Mouse (Mus musculus): Measurements from ENCODE around the gene Cby1.
"Not testable (repeated sequence)": the region's sequence is repeated elsewhere in the genome, so short reads cannot be mapped to it uniquely, and the experiment has no call there.

Cby1 gene

DNA sequence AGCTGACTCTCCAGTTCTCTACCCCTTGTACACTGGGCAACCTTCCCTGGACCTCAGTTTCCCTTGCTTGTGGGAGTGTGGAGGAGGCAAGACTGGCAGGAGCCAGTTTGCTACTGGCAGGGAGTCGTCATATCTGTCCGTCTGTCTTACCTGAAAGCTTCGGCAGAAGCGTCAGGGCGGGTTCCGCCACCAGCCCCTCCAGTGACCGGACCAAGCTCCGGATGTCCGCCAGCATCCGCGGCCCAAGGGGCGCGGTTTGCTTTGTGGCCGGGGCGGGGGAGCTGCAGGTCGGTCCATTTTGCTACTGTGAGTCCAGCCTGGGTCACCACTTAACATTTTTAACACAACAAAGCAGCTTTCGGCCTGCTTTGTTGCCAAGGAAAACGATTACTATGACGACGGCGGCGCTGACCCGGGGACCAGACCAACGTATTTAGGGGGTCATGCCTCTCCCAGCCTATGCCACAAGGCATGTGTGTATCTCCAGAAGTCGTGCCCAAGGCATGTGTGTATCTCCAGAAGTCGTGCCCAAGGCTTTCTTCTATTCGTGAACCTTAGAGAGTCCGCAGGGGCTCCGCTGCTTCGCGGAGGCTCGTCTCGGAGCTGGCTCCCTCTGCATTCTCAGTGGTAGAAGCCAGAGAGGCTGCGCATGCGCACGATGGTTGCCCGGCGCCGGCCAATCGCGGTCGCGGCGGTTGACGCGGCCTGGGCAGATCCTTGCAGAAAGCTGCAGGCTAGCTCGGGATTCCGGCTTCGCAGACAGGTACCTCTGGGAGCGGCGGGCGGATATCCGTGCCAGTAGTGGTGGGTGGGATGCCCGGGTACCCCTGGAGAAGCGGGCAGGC lies at the start of gene Cby1, which contains the start of gene Fam227a:
Gene Cby1, plus strand, starts transcription at position 669 of the 845 bp plus-strand sequence.
Gene Fam227a, minus strand, starts transcription at position 426 of the 845 bp plus-strand sequence.
- DNase-seq, result peak; percentile 97

DNA sequence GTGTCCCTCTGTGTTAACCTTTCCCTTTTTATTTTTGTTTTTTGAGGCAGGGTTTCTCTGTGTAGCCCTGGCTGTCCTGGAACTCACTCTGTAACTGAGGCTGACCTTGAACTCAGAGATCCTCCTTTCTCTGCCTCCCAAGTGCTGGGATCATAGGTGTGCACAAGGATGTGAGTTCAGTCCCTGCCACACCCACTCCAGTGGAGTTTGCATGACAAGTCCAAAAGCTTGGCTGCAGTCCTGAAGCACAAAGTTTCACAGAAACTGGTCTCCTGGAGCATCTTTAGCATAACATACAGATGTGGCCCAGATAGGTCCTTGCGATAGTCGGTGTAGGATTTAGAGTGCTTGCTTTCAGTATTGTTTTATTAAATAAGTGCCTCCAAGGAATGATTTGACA lies 49.8 kb upstream of the Cby1 start:
- no peak for DNase-seq

DNA sequence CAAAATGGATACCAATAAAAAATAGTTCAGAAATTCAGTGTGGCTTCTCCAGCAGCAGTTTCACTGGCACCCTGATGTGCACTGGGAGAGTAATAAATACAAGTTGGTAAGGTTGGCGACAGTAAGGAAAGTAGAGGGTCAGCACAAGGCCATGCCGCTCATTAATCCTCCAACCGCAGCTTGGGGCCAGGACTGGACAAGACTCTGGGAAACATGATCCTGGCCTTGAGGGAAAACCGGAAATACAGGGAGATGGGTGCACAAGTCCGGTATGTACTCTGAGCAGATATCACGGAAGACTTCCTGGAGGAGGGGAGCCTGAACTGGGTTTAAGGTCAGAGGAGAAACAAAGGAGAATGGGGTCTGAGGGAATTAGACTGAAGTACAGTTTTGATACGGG lies 43.5 kb upstream of the Cby1 start:
- DNase-seq, result no peak

DNA sequence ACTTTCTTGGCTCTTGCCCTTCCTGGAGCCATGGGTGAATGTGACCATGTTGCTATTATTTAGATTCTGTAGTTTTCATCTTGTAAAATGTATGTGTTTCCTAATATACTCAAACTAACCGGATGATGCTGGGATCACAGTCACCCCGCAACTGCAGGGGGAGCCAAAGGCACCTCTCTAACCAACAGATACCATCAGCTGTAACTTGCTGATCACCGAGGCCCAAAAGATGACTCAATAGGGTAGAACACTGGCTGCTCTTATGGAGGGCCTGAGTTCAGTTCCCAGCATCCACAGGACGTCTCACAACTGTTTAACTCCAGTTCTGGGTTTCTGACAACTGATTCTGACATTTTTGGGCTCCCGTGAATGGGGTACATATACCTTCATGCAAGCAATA lies 42.3 kb upstream of the Cby1 start:
- no peak for DNase-seq

DNA sequence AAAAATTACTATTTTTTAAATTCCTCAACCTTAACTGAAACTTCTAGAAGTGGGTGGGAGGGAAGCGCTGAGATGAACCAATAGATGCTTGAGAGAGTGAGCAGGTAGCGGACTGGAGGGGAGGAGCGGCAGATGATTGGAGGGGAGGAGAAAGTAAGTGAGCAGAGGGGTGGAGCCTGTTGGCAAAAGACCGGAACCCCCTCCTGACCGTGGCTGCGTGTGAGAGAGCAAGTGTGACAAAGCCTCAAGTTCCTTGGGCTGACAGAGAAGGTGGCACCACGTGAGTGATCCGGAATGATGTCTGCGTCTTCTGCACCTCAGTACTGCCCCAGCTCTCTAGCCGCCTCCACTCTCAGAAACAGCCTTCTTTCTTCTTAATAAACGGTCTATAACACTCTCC lies 41.9 kb upstream of the Cby1 start:
- DNase-seq, result no peak

DNA sequence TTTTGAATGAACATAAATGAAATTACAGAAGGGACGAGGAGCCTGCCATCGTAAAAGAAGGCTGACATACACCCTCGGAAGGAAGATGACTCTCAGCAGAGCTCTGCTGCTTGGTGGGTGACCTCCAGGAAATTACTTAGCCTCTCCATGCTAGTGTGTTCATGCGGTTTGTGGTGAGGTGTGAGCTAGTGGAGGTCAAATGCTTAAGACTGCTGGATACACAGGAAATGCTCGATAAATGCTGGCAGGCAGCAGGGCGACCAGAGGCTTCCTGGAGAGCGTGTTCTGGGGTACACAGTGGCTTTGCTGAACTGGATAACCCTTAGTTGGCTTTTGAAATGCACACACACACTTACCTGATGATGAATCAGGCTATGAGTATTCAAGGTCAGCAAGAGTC lies 40.5 kb upstream of the Cby1 start:
- no peak for DNase-seq

DNA sequence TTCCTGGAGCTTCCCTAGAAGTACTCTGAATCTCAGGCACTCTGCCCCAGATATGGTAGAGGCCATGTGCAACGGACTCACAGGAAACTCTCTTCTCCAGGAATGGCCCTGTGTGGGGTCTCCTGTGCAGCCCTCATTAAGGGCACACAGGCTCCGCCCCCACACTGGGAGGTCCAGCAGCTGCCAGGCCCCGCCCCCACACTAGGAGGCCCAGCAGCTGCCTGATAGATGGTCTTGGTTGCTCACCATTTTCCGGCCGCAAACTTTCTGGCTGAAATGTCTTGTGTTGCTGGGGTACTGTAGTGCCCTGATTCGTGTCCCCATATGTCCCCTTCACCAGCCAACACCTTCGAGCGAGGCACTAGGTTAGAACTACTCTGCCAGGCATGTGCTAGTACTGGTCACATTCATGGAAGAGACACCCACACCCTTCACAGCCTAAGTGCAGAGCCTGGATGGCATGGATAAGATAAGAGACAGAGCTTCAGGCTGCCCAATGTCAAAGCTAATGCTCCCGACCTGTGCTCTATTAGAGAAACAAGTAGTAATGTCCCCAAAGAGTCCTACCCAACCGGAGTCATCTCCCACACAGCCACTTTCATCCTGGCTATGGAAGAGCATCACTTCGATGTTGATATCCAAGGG lies 39.1 kb upstream of the Cby1 start:
- DNase-seq, result peak; percentile 66

DNA sequence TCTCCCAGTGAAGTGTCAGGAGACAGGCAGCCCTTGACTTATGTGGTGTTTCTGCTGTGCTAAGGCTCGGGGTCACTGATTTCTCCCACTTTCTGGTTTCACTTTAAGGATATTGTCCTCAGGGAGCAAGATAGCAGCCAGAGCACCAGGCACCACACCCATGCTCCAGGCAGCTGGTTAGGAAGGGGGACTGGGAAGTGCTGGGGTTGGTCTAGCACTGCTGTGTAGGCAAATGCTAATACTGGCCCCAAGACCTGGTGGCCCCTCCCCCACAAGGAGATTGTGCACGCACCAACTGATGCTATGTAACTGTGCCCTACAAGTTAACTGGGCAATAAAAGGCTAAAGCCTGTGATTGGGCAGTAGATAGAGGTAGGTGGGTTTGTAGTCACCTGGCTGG lies 28.5 kb upstream of the Cby1 start:
- no peak for DNase-seq

DNA sequence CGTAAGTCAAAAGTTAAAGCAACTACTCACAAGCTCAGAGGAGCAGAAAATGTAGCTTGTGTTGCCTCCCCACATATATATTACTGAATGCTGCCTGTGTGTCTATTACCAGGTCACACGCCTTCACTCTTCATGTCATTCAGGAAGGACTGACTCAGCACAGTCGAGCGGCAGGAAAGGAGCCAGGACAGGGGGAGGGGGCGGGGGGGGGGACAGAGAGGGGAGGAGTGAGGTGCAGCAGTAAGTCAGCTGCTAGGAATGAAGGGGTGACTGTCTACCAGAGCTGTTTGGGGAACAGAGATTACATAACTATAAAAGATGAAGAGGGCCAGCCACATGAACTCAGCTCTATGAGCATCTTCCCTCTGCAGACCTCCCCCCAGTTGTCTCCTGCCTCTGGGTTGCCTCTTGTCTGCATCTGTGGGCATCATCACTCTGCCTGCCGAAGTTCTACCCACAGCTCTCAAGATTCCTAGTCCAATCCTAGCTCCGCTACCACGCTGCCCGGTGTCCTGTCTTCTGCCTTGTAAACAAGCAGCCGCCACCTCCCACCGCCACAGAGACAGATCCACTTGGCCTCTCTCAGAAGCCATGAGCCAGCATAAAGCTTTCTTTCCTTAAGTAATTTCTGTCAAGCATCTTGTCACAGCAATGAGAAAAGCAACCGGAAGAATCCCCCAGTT lies 17.7 kb upstream of the Cby1 start:
- no peak for DNase-seq

DNA sequence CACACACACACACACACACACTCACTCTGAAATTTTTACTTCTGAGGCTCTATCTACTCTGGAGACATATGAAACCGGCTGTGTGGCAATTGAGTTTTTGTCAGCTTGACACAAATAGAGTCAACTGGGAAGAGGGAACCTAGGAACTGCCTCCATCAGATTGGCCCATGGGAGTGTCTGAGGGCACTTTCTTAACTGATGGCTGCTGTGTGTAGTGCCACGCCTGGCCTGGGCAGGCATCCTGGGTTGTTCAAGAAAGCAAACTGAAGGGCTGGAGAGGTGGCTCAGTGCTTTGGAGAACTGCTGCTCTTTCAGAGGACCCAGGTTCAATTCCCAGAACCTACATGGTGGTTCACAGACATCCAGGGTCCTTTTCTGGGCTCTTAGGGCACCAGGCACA lies 13.5 kb upstream of the Cby1 start:
- no peak for DNase-seq

DNA sequence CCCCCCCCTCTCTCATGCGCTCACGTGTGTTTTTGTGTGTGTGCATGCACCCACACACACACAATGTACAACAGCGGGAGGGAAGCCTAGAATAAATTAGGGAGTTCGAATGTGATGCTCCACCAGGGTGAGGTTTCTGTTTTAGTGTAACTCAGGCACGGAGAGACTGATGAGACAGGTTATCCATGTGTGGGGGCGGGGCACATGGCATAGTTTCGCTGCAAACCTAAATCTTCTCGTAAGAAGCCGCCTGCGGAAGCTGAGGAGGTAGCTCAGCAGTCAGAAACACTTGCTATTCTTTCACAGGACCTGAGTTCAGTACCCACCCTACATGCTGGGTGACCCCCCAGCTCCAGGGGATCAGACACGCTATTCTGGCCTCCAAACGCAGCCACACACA lies 10.9 kb upstream of the Cby1 start:
- DNase-seq, result no peak

DNA sequence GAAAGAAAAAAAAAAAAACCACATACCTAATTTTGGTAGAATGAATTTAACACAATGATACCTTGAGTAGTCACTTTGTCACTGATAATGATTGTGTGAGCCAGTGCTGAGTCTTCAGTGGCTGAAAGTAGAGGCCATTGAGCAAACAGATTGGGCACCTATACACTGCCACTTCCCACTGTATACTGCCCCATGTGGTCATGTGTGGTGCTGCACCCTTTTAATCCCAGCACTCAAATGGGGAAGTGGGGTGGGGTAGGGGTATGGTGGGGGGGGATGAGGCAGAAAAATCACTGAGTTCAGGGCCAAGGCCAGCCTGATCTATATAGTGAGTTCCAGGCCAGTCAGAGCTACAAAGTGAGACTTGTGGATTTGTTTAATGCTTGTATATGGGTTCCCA lies 8.4 kb upstream of the Cby1 start:
- DNase-seq, result peak; percentile 82

DNA sequence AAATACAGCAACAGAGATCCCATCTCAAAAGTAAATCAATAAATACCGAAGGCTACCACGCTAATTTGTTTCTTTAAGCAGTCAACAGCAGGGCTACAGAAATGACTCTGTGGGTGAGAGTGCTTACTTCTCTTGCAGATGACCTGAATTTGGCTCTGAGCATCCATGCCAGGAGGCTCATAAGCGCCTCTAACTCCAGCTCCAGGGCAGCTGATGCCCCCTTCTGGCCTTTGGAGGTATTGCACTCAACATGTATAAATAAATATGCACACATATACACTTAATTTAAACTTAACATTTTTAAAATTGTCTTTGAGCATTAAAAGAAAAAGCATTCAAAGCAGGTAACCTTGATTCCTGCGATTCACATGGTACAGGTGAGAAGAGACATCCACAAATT lies 7.5 kb upstream of the Cby1 start:
- peak; percentile 43 for DNase-seq

DNA sequence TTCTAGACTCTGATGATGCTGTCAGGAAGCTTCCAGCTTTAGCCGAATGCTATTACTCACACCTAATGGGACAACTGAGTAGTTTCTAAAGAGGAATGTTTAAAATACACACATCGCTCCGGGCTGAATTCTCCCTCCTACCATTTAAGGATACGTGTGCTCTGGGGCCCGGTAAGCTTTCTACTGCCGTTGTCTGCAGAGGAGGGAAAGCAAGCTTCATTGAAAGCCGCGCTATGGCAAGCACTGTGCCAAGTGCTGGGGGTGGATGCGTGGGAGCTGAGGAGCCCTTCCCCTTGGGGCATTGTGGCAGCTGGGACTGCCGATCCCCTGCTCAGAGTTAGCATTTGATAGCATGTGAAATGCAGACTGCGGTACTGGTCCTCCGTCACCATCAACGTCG lies 2.5 kb upstream of the Cby1 start:
- DNase-seq, result no peak

DNA sequence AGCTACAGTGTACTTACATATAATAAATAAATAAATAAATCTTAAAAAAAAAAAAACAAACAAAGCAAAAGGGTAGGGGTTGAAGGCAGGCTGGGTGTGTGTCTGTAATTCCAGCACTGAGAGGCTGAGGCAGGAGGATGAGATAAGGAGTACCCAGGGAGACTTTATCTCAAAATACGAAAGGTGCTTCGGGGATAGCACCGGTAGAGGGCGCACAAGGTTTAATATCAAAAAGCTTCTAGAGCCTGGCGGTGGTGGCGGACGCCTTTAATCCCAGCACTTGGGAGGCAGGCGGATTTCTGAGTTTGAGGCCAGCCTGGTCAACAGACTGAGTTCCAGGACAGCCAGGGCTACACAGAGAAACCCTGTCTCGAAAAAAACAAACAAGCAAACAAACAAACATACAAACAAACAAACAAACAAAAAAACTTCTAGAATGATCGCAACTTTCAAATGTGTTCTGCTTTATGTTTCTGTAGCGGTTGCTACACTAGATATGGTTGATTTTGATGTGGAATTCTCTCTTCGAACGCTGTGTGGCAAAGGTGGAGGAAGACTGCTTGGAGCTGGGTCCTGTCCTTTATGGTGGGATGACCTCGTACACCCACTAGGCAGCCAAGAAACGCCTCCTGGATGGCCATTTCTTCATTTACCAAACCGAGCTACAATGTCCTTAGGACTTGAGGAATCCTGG lies 1.0 kb upstream of the Cby1 start:
- peak; percentile 89 for DNase-seq

DNA sequence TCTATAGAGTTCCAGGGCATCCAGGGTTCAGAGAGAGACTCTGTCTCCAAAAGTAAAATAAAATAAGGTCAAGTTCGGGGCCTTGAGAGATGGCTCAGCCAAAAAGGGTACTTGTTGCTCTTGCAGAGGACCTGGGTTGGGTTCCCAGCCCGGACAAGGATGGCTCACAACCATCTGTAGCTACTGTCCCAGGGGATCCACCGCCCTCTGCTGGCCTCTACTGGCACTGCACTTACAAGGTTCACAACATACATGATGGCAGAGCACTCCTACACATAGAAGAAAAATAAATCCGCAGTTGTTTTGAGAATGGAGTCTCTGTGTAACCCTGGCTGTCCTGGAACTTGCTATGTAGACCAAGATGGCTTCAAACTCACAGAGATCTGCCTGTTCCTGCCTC lies 2.9 kb downstream of the Cby1 start:
- DNase-seq, result peak; percentile 53

DNA sequence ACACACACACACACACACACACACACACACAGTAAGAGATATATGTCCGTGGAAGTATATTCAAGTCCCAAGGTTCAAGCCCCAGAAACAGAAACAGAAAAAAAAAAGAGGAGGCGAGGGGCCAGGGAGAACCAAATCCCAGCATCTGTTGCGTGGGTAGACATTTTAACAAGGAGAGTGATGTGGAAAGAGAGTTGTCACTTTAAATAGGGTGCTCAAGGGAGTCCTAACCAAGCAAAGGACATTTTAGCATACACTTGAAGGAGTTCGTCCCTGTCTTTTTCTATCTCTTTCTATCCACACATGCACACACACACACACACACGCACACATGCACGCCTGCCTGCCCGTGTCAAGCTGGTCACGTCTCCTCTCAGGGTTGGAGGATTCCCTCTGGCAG lies 5.7 kb downstream of the Cby1 start:
- DNase-seq, result no peak

DNA sequence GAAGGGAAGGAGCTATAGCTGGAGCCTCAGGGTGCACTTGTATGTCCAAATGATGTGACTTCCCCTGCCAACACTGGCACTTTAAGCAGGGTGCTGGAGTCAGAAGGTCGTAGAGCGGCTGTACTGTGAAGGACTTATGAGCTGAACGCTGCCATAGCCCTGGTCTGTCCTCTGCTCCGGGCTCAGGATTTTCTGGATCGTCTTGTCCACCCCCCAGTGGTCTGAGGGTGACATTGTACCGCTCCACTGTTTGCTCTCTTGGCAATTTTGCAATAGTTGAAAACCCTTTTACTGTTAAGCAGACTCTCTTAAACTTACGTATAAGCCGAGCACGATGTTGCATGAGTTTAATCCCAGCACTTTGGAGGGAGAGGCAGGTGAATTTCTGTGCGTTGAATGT lies 10.2 kb downstream of the Cby1 start:
- no peak for DNase-seq

DNA sequence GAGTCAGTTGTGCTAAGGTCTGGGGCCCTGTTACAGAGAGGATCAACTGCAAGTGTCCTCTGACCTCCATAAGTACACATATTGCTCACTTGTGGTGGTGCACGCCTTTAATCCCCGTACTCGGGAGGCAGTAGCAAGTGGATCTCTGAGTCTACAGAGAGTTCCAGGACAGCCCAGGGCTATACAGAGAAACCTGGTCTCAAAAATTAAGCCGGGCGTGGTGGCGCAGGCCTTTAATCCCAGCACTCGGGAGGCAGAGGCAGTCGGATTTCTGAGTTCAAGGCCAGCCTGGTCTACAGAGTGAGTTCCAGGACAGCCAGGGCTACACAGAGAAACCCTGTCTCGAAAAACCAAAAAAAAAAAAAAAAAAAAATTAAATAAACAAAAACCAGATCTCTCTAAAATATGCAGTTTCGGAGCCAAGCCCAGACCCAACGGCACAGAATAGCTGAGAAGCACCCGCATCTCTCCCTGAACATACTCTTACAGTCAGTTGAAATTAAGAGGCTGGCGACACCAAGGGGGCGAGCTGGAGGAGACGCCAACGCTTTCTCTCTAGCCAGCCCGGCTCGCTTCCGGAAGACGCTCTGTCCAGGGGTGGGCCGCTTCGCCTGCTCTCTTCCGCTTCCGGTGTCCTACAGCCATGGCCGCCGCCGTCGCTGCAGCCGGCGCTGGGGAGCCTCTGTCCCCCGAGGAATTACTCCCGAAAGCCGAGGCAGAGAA lies 11.4 kb downstream of the Cby1 start, which contains the start of gene Tomm22:
Gene Tomm22, plus strand, starts transcription at position 613 of the 723 bp plus-strand sequence.
- DNase-seq, result peak; percentile 97

DNA sequence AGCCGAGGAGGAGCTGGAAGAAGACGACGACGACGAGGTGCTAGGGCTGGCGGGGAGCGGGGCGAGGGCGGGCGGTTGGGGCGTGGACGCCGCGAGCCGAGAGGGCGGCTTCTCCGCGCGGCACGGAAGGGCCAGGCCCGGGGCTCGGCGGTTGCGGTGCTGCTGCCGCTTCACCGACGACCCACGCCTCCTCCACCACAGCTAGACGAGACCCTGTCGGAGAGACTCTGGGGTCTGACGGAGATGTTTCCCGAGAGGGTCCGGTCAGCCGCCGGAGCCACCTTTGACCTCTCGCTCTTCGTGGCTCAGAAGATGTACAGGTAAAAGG lies 11.9 kb downstream of the Cby1 start:
- no peak for DNase-seq

DNA sequence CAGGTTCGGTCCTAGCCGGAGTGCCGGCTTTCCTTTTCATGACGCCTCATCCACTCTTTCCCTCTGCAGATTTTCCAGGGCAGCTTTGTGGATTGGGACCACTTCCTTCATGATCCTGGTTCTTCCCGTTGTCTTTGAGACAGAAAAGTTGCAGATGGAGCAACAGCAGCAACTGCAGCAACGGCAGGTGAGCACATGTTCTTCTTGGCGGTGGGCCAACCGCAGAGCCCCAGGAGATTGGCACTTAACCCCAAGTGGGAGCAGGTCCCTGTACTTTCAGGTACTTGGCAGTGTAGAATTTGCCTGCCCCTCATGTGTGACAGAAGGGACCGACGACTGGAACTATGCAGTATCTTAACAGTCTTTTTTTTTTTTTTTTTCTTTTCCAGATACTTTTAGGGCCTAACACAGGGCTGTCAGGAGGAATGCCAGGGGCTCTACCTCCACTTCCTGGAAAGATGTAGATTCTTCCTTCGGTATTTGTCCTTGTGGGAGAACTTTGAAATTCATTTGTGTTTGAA lies 12.9 kb downstream of the Cby1 start:
- not testable (repeated sequence) for DNase-seq

DNA sequence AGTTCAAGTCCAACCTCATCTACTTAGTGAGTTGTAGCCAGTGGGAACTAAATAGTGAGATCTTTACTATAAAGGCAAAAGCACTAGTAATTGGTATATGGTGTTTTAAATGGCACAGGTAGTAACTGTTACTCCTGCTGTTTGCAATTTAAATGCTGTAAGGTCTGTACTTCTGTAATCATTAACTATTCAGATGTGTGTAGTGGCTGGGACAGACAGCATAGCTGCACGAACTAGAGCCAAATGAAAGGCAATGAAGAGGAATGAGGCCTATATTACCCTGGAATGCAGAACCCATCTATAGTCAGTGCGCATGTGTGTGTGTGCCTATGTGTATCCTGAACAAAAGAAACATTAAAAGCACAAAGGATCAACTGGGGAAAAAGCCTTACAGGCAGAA lies 18.9 kb downstream of the Cby1 start:
- no peak for DNase-seq
